Mouse (Mus musculus): ENCODE measurements around the gene Echdc3. TPM values are rescaled to one million over a fixed set of nuclear protein-coding genes. Genes with fewer than 3 reads are reported as not detected.
A peak's percentile ranks its signal among the peaks of the same experiment; 100 is the strongest.

Echdc3 gene
- polyA plus RNA-seq, 1 experiment from 2014 or later, result 12.4 TPM

- Histone ChIP-seq H3K27ac (no peak overlapping the region), H3K4me3 (replicated peaks) (no peak overlapping the region), H3K27me3 (replicated peaks) (no peaks in the 10 kb centered on the region), H3K9me3 (no peaks in the 10 kb centered on the region), H3K4me1 (no peaks in the 10 kb centered on the region), H3K9ac (no peak overlapping the region; the same call in 1 of the 2 replicates), H3K36me3 (no peaks in the 10 kb centered on the region), H3K4me2 (no peak overlapping the region)
- ATAC-seq (ENCODE audit: insufficient read depth, low FRiP score, low read depth), result no peak
- WGBS, result 84% methylated on average over 11 of the region's 11 CpGs
Observed at GRCm38 (mm10) chr2:6188891-6189674, 23.8 kb downstream of the Echdc3 start.

GRCm38 (mm10) chr2:6187418-6187817, 25.4 kb downstream of the Echdc3 start:
- Histone ChIP-seq H3K9ac (no peak overlapping the region), H3K27ac (no peak overlapping the region), H3K36me3 (no peaks in the 10 kb centered on the region), H3K4me2 (no peak overlapping the region), H3K4me3 (replicated peaks) (no peak overlapping the region), H3K27me3 (replicated peaks) (no peaks in the 10 kb centered on the region), H3K4me1 (no peaks in the 10 kb centered on the region), H3K9me3 (no peaks in the 10 kb centered on the region)
- 70% methylated on average over 11 of the region's 11 CpGs for WGBS
- no peak for ATAC-seq (ENCODE audit: insufficient read depth, low FRiP score, low read depth)

- Histone ChIP-seq H3K4me2 (no peak overlapping the region), H3K27me3 (replicated peaks) (no peaks in the 10 kb centered on the region), H3K9me3 (no peaks in the 10 kb centered on the region), H3K4me3 (replicated peaks) (no peak overlapping the region), H3K36me3 (no peaks in the 10 kb centered on the region), H3K27ac (no peak overlapping the region), H3K9ac (no peak overlapping the region), H3K4me1 (no peaks in the 10 kb centered on the region)
- ATAC-seq (ENCODE audit: insufficient read depth, low FRiP score, low read depth), result no peak
- WGBS, result 40% methylated on average over 4 of the region's 4 CpGs
Observed at GRCm38 (mm10) chr2:6186913-6187312, 25.9 kb downstream of the Echdc3 start.

- 83% methylated on average over 1 of the region's 1 CpGs for WGBS
- Histone ChIP-seq H3K9ac (no peak overlapping the region), H3K36me3 (no peaks in the 10 kb centered on the region), H3K4me2 (no peak overlapping the region), H3K27ac (no peak overlapping the region), H3K4me3 (replicated peaks) (no peak overlapping the region), H3K9me3 (no peaks in the 10 kb centered on the region), H3K27me3 (replicated peaks) (no peaks in the 10 kb centered on the region), H3K4me1 (no peaks in the 10 kb centered on the region)
- ATAC-seq (ENCODE audit: insufficient read depth, low FRiP score, low read depth), result no peak
Observed at GRCm38 (mm10) chr2:6179749-6180117, 33.1 kb downstream of the Echdc3 start.

GRCm38 (mm10) chr2:6178901-6179748, 33.7 kb downstream of the Echdc3 start:
- no peak for ATAC-seq (ENCODE audit: insufficient read depth, low FRiP score, low read depth)
- Histone ChIP-seq H3K9ac (no peak overlapping the region), H3K4me1 (no peaks in the 10 kb centered on the region), H3K27me3 (replicated peaks) (no peaks in the 10 kb centered on the region), H3K36me3 (no peaks in the 10 kb centered on the region), H3K4me3 (replicated peaks) (no peak overlapping the region), H3K27ac (no peak overlapping the region), H3K9me3 (no peaks in the 10 kb centered on the region), H3K4me2 (no peak overlapping the region)
- 68% methylated on average over 16 of the region's 16 CpGs for WGBS

GRCm38 (mm10) chr2:6173013-6173412, 39.8 kb downstream of the Echdc3 start:
- WGBS, result 50% methylated on average over 3 of the region's 3 CpGs
- Histone ChIP-seq H3K9ac (no peak overlapping the region), H3K27me3 (replicated peaks) (no peaks in the 10 kb centered on the region), H3K4me3 (replicated peaks) (no peak overlapping the region), H3K9me3 (no peaks in the 10 kb centered on the region), H3K27ac (no peak overlapping the region), H3K36me3 (no peaks in the 10 kb centered on the region), H3K4me1 (no peaks in the 10 kb centered on the region), H3K4me2 (no peak overlapping the region)
- ATAC-seq (ENCODE audit: insufficient read depth, low FRiP score, low read depth), result no peak

GRCm38 (mm10) chr2:6168560-6168959, 44.3 kb downstream of the Echdc3 start:
- no peak for ATAC-seq (ENCODE audit: insufficient read depth, low FRiP score, low read depth)
- 77% methylated on average over 2 of the region's 2 CpGs for WGBS
- peaks cover 4% of the 10 kb centered on the region; the same call in 1 of the 2 replicates for H3K4me1 ChIP-seq
- H3K27ac ChIP-seq, result no peak overlapping the region
- no peak overlapping the region for H3K4me3 ChIP-seq (replicated peaks)
- H3K36me3 ChIP-seq, result no peaks in the 10 kb centered on the region
- no peaks in the 10 kb centered on the region for H3K9me3 ChIP-seq
- H3K27me3 ChIP-seq (replicated peaks), result no peaks in the 10 kb centered on the region
- no peak overlapping the region for H3K9ac ChIP-seq
- H3K4me2 ChIP-seq, result no peak overlapping the region

GRCm38 (mm10) chr2:6167843-6168558, 44.8 kb downstream of the Echdc3 start:
- 25% methylated on average over 5 of the region's 5 CpGs for WGBS
- 0 out of 2 replicates have a peak, but pooled peaks have one; percentile 41 for ATAC-seq (ENCODE audit: insufficient read depth, low FRiP score, low read depth)
- H3K4me1 ChIP-seq, result peaks cover 7% of the 10 kb centered on the region; the same call in 1 of the 2 replicates
- H3K36me3 ChIP-seq, result no peaks in the 10 kb centered on the region
- H3K4me2 ChIP-seq, result no peak overlapping the region
- H3K27me3 ChIP-seq (replicated peaks), result no peaks in the 10 kb centered on the region
- H3K9me3 ChIP-seq, result no peaks in the 10 kb centered on the region
- H3K27ac ChIP-seq, result no peak overlapping the region
- H3K9ac ChIP-seq, result no peak overlapping the region
- H3K4me3 ChIP-seq (replicated peaks), result no peak overlapping the region

GRCm38 (mm10) chr2:6165771-6166170, 47.1 kb downstream of the Echdc3 start:
- WGBS, result 69% methylated on average over 6 of the region's 6 CpGs
- Histone ChIP-seq H3K36me3 (no peaks in the 10 kb centered on the region), H3K27me3 (replicated peaks) (no peaks in the 10 kb centered on the region), H3K27ac (no peak overlapping the region), H3K9me3 (no peaks in the 10 kb centered on the region), H3K4me3 (replicated peaks) (no peak overlapping the region), H3K4me1 (peaks cover 10% of the 10 kb centered on the region; the same call in 1 of the 2 replicates), H3K9ac (no peak overlapping the region), H3K4me2 (no peak overlapping the region)
- ATAC-seq (ENCODE audit: insufficient read depth, low FRiP score, low read depth), result no peak

- Histone ChIP-seq H3K27me3 (replicated peaks) (no peaks in the 10 kb centered on the region), H3K4me1 (peaks cover 10% of the 10 kb centered on the region; the same call in 1 of the 2 replicates), H3K4me2 (0 out of 2 replicates have a peak overlapping the region, but pooled peaks have one; percentile 10), H3K4me3 (replicated peaks) (no peak overlapping the region), H3K36me3 (no peaks in the 10 kb centered on the region), H3K9me3 (no peaks in the 10 kb centered on the region), H3K9ac (no peak overlapping the region), H3K27ac (no peak overlapping the region)
- WGBS, result 29% methylated on average over 16 of the region's 16 CpGs
- no peak for ATAC-seq (ENCODE audit: insufficient read depth, low FRiP score, low read depth)
Observed at GRCm38 (mm10) chr2:6164606-6165290, 48.1 kb downstream of the Echdc3 start.

- no peak overlapping the region for H3K4me3 ChIP-seq (replicated peaks)
- H3K9me3 ChIP-seq, result no peaks in the 10 kb centered on the region
- no peak overlapping the region for H3K4me2 ChIP-seq
- H3K4me1 ChIP-seq, result peaks cover 10% of the 10 kb centered on the region; the same call in 1 of the 2 replicates
- no peak overlapping the region for H3K9ac ChIP-seq
- no peaks in the 10 kb centered on the region for H3K27me3 ChIP-seq (replicated peaks)
- peak; percentile 81 for ATAC-seq (ENCODE audit: insufficient read depth, low FRiP score, low read depth)
- 30% methylated on average over 6 of the region's 6 CpGs for WGBS
- H3K27ac ChIP-seq, result peak overlapping the region; percentile 74; the same call in 1 of the 2 replicates
- H3K36me3 ChIP-seq, result no peaks in the 10 kb centered on the region
Observed at GRCm38 (mm10) chr2:6162366-6163040, 50.3 kb downstream of the Echdc3 start.

Data from stomach, embryonic 15.5 days (tissue).